Mouse (Mus musculus) liver, embryonic 15.5 days (tissue): ENCODE data around the gene 1190007I07Rik. TPM values are rescaled to one million over a fixed set of nuclear protein-coding genes. Genes with fewer than 3 reads are reported as not detected.

ENCODE experiments used
- ATAC-seq: fragments of 200-750 bp; cut with Nextera tagmentation; 2 replicates; pipeline ENCODE4 v1.8.0; 2017; ENCODE audit warnings: moderate number of reproducible peaks, mild to moderate bottlenecking, moderate library complexity; ENCODE audit not compliant: insufficient read depth
- H3K27ac ChIP-seq: fragments of 300-500 bp; sonication (generic); replicated peaks from 2 replicates; pipeline ENCODE4 v1.5.1; 2015; ENCODE audit warnings: mild to moderate bottlenecking, inconsistent platforms
- H3K27me3 ChIP-seq: fragments of 300-500 bp; sonication (generic); 2 replicates; pipeline ENCODE4 v1.6.1; 2015; ENCODE audit warnings: mild to moderate bottlenecking, inconsistent platforms
- H3K36me3 ChIP-seq: fragments of 300-500 bp; sonication (generic); replicated peaks from 2 replicates; pipeline ENCODE4 v1.6.1; 2015; ENCODE audit warnings: moderate library complexity, mild to moderate bottlenecking, inconsistent platforms
- H3K4me1 ChIP-seq: fragments of 300-500 bp; sonication (generic); replicated peaks from 2 replicates; pipeline ENCODE4 v1.6.1; 2015; ENCODE audit warnings: inconsistent platforms
- H3K4me2 ChIP-seq: fragments of 300-500 bp; sonication (generic); 2 replicates; pipeline ENCODE4 v1.6.1; 2015; ENCODE audit warnings: moderate library complexity, mild to moderate bottlenecking, inconsistent platforms
- H3K4me3 ChIP-seq: fragments of 300-500 bp; sonication (generic); replicated peaks from 2 replicates; pipeline ENCODE4 v1.5.1; 2015; ENCODE audit warnings: mild to moderate bottlenecking, inconsistent platforms
- H3K9ac ChIP-seq: fragments of 300-500 bp; sonication (generic); 2 replicates; pipeline ENCODE4 v1.6.1; 2015; ENCODE audit warnings: moderate library complexity, mild to moderate bottlenecking, inconsistent platforms
- H3K9me3 ChIP-seq: fragments of 300-500 bp; sonication (generic); replicated peaks from 2 replicates; pipeline ENCODE4 v1.6.1; 2016; ENCODE audit warnings: inconsistent platforms
- WGBS: fragments of 180-500 bp; shearing (Covaris S2); methylation state at CpG from one replicate; pipeline ENCODE4 v1.1.7; 2015; ENCODE audit warnings: mixed read lengths; ENCODE audit not compliant: insufficient replicate concordance; 5-methylcytosine and 5-hydroxymethylcytosine counted together
- polyA plus RNA-seq: library from polyadenylated mRNA; unstranded; fragments of >200 nt; fragmentation: Nextera tagmentation; extraction: Ambion mirVana; gene quantifications from 2 replicates; pipeline ENCODE4 v1.2.1, GENCODE M21; 2015

Gene 1190007I07Rik
- 25.7 and 31.6 TPM in 2 replicates for polyA plus RNA-seq

DNA sequence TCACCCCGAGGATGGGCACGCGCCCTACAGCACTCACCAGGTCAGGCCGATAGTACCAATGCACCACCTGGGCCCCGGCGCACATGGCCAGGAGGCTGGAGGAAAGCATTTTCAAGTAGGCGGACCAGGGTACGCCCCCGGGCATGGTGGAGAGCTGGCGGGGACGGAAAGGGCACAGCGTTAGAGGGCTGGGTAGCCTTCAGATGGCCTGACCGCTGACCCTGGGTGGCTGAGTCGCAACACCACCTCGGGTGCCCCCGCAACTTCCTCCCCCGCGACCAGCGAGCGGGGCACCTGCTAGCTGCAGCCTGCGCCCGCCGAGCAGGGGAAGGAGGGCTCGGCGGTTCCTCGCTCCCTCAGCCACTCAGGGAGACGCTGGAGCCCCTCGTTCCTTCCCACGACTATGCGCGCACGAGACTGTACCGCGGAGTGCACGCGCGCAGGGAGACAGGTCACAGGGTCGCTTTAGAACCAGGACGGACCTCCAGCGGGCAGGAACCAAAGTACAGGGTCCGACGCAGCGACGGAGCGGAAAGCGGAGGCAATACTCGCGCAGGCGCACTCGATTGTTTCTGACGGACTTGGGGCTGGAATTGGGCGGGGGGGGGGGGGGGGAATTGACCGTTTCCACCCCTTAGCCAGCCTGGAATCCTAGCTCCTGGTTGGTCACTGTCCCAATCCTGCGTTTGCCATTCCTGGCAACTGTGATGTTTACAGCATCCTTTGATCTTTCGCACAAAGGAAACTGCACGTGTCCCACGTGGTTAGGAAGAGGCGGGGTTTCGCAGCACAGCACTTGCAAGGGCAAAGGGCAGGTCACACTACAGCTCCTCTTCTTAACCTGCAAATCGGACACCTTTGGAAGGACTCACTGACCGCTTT, at the start of gene 1190007I07Rik:
1190007I07Rik (minus strand) TSS at position 558 of the 882 bp plus-strand sequence.
- Histone ChIP-seq H3K36me3 (no peaks in the 10 kb centered on the region), H3K9me3 (no peaks in the 10 kb centered on the region), H3K9ac (peak within 1 kb of the TSS; percentile 76), H3K27ac (peak within 1 kb of the TSS; percentile 80), H3K27me3 (no peaks in the 10 kb centered on the region), H3K4me2 (peak within 1 kb of the TSS; percentile 87), H3K4me3 (peak within 1 kb of the TSS; percentile 80), H3K4me1 (peaks cover 11% of the 10 kb centered on the region)
- ATAC-seq = peak; percentile 88
- WGBS = under 1% methylated on average over 58 of the region's 61 CpGs

DNA sequence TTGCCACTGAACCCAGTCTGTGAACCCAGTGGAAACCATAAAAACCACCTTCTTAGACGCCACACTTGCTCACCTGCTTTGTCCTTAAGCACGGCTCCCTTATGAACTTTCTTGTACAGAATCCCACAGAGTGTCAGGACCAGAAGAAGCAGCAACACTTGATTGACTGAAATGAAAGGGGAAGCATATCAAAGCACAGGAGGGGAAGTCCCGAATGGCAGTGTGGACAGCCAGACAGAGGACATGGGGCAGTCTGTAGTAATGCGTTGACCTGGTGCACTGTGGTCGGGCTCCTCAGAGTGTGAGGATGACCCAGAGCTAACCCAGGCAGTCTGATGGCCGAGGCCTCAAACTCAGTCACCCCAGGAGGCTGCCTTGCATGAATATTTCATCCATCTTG, 47.2 kb upstream of the 1190007I07Rik start:
- Histone ChIP-seq H3K9ac (no peak overlapping the region), H3K36me3 (no peaks in the 10 kb centered on the region), H3K4me1 (0 out of 2 replicates have a peak, but pooled peaks cover 7% of the 10 kb centered on the region), H3K27me3 (no peaks in the 10 kb centered on the region), H3K4me2 (no peak overlapping the region), H3K9me3 (no peaks in the 10 kb centered on the region), H3K4me3 (no peak overlapping the region), H3K27ac (no peak overlapping the region)
- ATAC-seq = no peak
- WGBS = 46% methylated on average over 6 of the region's 6 CpGs

DNA sequence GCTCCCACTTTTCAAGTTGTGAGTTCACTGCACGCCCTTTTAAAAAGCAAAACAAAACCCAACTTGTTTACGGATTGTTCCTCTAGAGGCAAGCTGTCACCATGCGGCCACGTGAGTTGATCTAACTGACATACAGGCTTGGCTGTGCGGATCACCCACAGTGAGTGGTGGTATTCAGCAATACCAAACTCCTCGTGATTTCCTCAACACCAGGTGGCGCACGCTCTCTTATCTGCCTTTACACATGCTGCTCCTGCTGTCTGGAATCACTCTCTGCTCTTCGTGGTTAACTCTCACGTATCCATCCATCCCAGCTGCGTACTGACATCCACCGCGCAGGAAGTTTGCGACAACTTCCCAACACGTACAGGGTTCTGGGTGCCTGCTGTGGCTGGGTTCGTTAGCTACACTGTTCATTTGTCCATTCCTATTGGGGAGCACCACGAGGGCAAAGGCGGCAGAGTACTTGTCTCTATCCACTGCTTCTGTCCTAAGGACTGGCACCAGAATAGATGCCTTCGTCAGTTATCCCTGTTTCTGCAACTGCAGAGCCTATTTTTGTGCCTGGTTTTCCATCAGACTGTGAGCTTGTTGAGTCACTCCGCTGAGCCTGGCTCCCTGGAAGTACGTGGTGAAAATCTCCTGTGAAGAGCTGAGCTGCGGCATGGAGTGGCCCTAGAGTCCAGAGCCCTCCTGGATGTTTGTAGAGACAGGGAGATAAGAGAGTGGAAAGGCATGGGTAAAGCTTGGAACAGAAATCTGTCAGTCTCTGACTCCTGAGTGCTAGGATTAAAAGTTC, 43.6 kb upstream of the 1190007I07Rik start:
- Histone ChIP-seq H3K9me3 (no peaks in the 10 kb centered on the region), H3K9ac (no peak overlapping the region), H3K4me3 (no peak overlapping the region), H3K36me3 (no peaks in the 10 kb centered on the region), H3K27me3 (no peaks in the 10 kb centered on the region), H3K4me2 (peak overlapping the region; percentile 43), H3K27ac (no peak overlapping the region), H3K4me1 (0 out of 2 replicates have a peak, but pooled peaks cover 7% of the 10 kb centered on the region)
- peak; percentile 74 for ATAC-seq
- WGBS = 16% methylated on average over 22 of the region's 22 CpGs

DNA sequence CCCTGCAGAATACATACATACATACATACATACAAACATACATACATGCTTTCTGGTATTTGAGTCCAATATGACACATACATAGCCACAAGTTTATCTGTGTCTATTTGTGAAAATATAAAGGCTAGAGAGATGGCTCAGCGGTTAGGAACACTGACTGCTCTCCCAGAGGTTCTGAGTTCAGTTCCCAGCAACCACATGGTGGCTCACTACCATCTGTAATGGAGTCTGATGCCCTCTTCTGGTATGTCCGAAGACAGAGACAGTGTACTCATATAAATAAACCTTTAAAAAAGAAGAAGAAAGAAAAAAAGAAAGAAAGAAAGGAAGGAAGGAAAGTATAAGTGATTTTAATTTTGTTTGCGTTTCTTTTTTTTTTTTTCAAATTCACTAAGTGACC, 42.9 kb upstream of the 1190007I07Rik start:
- 50% methylated on average over 3 of the region's 3 CpGs for WGBS
- H3K36me3 ChIP-seq = no peaks in the 10 kb centered on the region
- H3K9ac ChIP-seq = no peak overlapping the region
- 0 out of 2 replicates have a peak, but pooled peaks cover 7% of the 10 kb centered on the region for H3K4me1 ChIP-seq
- ATAC-seq = no peak
- no peak overlapping the region for H3K4me3 ChIP-seq
- H3K9me3 ChIP-seq = no peaks in the 10 kb centered on the region
- H3K4me2 ChIP-seq = no peak overlapping the region
- no peaks in the 10 kb centered on the region for H3K27me3 ChIP-seq
- no peak overlapping the region for H3K27ac ChIP-seq

DNA sequence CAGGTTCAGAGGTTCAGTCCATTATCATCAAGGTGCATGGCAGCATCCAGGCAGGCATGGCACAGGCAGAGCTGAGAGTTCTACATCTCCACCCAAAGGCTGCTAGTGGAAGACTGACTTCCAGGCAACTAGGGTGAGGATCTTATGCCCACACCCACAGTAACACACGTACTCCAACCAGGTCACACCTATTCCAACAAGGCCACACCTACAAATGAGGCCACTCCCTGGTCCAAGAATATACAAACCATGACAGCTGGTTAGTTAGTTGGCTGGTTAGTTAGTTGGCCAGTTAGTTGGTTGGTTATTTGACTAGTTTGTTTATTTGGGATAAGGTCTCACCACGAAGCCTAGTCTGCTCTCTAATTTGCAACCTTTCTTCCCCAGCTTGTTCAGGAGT, 40.3 kb upstream of the 1190007I07Rik start:
- no peak for ATAC-seq
- Histone ChIP-seq H3K36me3 (no peaks in the 10 kb centered on the region), H3K9ac (no peak overlapping the region), H3K27ac (no peak overlapping the region), H3K4me2 (no peak overlapping the region), H3K9me3 (no peaks in the 10 kb centered on the region), H3K4me1 (0 out of 2 replicates have a peak, but pooled peaks cover 7% of the 10 kb centered on the region), H3K27me3 (no peaks in the 10 kb centered on the region), H3K4me3 (no peak overlapping the region)
- WGBS = 62% methylated on average over 2 of the region's 2 CpGs

DNA sequence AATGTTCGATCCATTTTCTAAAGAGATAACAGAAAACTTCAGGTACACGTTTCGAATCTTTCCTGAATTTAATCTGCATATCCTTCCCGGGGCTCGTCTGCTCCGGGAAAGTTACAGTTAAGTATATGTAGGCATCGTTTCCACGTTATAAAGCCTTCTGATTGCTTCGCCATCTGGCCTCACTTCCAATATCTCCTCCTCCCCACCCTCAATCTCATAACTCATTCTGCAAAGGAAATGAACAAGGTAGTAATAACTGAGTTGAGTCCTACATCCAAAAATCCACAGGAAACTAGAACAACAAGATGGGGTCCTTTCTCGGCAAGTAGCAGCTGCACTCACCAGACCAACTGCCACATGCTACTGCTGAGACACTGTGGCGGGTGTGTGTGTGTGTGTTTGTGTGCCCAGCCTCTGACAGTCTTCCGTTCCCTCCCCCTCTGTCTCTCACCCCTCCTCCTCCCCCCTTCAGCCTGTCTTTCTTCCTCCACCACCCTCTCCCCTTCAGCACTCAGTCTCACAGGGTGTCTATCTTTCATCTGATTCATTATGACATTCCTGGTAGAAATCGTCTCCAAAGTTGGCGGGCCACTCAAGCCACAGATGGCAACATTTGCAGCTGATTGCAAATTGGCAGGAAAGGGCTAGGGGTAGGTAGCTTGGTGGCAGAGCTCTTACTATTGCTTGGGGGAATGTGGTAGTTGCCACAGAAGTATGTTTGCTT, 39.4 kb upstream of the 1190007I07Rik start:
- Histone ChIP-seq H3K9ac (no peak overlapping the region), H3K36me3 (no peaks in the 10 kb centered on the region), H3K4me2 (no peak overlapping the region), H3K27ac (no peak overlapping the region), H3K4me3 (no peak overlapping the region), H3K27me3 (no peaks in the 10 kb centered on the region), H3K9me3 (no peaks in the 10 kb centered on the region), H3K4me1 (0 out of 2 replicates have a peak, but pooled peaks cover 7% of the 10 kb centered on the region)
- 62% methylated on average over 14 of the region's 14 CpGs for WGBS
- no peak for ATAC-seq

DNA sequence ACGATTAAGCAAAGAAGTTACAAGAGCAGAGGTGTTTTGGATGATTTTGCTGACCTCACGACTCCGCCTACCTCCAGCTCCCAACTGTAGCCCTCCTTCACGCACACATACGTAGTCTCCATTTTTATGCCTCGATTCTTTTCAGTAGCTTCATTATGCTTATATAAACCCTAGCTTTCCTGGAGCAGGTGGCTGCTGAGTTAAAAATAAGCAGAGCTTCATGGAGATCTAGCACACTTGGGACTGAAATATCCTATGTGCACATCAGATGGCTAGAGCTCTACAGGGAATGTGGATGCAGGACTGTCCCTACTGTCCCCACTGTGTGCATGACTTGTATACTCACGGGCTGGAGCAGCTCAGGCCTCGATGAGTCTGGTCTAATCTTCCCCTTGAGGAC, 38.8 kb upstream of the 1190007I07Rik start:
- H3K9ac ChIP-seq = no peak overlapping the region
- ATAC-seq = no peak
- no peaks in the 10 kb centered on the region for H3K9me3 ChIP-seq
- no peak overlapping the region for H3K4me2 ChIP-seq
- H3K4me3 ChIP-seq = no peak overlapping the region
- WGBS = 72% methylated on average over 8 of the region's 8 CpGs
- no peaks in the 10 kb centered on the region for H3K36me3 ChIP-seq
- H3K4me1 ChIP-seq = 0 out of 2 replicates have a peak, but pooled peaks cover 6% of the 10 kb centered on the region
- no peaks in the 10 kb centered on the region for H3K27me3 ChIP-seq
- no peak overlapping the region for H3K27ac ChIP-seq

DNA sequence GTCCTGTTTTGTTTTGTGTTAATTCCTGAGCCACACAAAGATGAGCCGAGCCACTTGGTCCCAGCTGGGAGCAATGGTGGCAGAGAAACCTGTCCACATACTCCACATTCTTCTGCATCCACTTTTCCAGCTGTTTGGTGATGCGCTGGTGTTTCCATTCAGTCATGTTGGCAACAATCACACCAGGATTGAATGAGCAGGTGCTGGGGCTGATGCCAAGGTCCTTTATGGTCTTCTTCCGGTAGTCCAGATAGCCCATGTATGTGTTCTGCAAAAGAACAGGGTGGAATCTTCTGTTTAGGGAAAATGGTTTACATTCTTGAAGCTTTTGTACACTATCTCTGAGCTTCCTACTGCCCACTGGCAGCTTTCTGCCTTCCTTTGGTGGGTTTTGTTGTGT, 31.6 kb upstream of the 1190007I07Rik start:
- Histone ChIP-seq H3K4me2 (no peak overlapping the region), H3K27ac (no peak overlapping the region), H3K9ac (no peak overlapping the region), H3K36me3 (peaks cover 12% of the 10 kb centered on the region), H3K4me1 (no peaks in the 10 kb centered on the region), H3K27me3 (no peaks in the 10 kb centered on the region), H3K9me3 (no peaks in the 10 kb centered on the region), H3K4me3 (no peak overlapping the region)
- WGBS = 76% methylated on average over 3 of the region's 3 CpGs
- no peak for ATAC-seq

DNA sequence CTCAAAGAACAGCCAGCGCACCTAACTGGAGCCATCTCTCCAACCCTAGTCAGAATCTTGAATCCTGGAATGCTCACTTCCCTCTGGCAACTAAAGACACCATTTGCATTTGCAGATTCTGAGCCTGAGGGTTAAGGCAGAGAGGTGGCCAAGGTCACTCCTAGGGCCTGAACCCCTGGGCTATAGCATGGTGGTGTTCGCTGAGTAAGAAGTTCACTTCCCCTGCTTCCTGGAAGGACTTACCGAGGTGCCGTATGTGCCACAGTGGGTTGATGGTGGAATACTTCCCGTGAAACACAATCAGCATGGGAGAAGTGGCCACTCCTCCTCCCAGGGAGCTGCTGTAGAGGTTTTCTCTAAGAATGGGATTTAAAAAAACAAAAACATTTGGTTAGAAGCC, 29.6 kb upstream of the 1190007I07Rik start:
- Histone ChIP-seq H3K36me3 (peaks cover 19% of the 10 kb centered on the region), H3K9ac (no peak overlapping the region), H3K27ac (no peak overlapping the region), H3K4me1 (no peaks in the 10 kb centered on the region), H3K4me3 (no peak overlapping the region), H3K4me2 (no peak overlapping the region), H3K9me3 (no peaks in the 10 kb centered on the region), H3K27me3 (no peaks in the 10 kb centered on the region)
- WGBS = 59% methylated on average over 5 of the region's 5 CpGs
- ATAC-seq = no peak

DNA sequence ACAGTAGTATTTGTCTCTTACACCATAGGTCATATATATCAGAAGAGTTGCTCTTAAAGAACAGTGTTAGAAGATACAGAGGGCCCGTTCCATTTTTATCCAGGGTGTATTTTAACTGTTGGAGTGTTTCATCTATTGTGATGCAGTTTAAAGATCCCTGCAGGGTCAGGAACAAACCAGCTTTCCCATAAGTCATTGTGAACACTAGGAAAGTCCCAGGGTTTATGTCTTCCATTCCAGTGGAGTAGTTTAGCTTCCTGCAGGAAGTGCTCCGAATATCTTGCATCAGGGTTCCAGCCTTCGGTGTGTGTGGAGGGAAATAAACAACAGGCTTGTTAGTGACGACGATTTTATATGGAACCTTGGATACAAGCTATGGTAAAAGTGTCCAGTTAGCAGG, 28.2 kb upstream of the 1190007I07Rik start:
- WGBS = 80% methylated on average over 5 of the region's 5 CpGs

More for the DNA sequence above, 28.2 kb upstream of the 1190007I07Rik start:
- Histone ChIP-seq H3K36me3 (peaks cover 28% of the 10 kb centered on the region), H3K4me3 (no peak overlapping the region), H3K4me2 (no peak overlapping the region), H3K9ac (no peak overlapping the region), H3K9me3 (no peaks in the 10 kb centered on the region), H3K27me3 (no peaks in the 10 kb centered on the region), H3K4me1 (no peaks in the 10 kb centered on the region), H3K27ac (no peak overlapping the region)
- no peak for ATAC-seq
